Mouse (Mus musculus): ENCODE data around the gene Gm48552.

Gm48552 gene

GRCm38 (mm10) chr10:81430141-81430830 lies 41.5 kb downstream of the Gm48552 start:
- H3K27me3 ChIP-seq (ENCODE audit: control insufficient read depth, insufficient read depth, low read length, poor library complexity, severe bottlenecking) = peaks cover 2% of the 10 kb centered on the region; the same call in 1 of the 2 replicates
- H3K36me3 ChIP-seq (ENCODE audit: control insufficient read depth, insufficient read depth, low read length, poor library complexity, severe bottlenecking) = no peaks in the 10 kb centered on the region
- peak; percentile 83 for DNase-seq (ENCODE audit: low read depth, low spot score)

GRCm38 (mm10) chr10:81430831-81431525 lies 42.2 kb downstream of the Gm48552 start:
- H3K36me3 ChIP-seq (ENCODE audit: control insufficient read depth, insufficient read depth, low read length, poor library complexity, severe bottlenecking) = no peaks in the 10 kb centered on the region
- peak; percentile 62 for DNase-seq (ENCODE audit: low read depth, low spot score)
- H3K27me3 ChIP-seq (ENCODE audit: control insufficient read depth, insufficient read depth, low read length, poor library complexity, severe bottlenecking) = peaks cover 2% of the 10 kb centered on the region; the same call in 1 of the 2 replicates

DNA sequence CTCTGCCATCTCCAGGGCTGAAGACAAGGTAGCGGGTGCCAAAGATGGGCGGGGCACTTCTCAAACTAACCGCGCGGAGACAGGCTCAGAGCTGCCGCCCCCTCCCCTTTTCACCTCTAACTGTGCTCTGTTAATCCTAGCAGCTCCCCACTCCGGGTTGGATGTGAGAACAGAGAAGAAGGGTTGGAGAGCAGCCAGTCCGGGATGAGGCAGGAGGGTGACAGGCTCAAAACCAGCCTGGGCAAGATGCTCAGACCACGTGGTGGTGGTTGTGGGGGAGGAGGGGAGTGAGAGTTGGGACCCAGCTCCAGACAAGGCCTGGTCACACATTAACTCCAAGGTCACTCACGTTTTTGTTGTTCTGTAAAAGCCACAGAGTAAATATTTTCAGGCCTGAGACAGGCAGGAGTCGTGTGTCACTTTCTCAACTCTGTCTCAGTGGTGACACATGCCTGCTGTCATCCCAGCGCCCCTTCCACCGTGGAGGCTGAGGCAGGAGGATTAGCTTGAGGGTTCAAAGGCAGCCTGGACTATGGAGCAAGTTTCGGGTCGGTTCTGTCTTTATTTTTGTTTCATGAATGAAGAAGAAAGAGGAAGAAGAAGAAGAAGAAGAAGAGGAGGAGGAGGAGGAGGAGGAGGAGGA lies 42.8 kb downstream of the Gm48552 start:
- H3K27me3 ChIP-seq (ENCODE audit: control insufficient read depth, insufficient read depth, low read length, poor library complexity, severe bottlenecking) = peaks cover 1% of the 10 kb centered on the region; the same call in 1 of the 2 replicates
- peak; percentile 31 for DNase-seq (ENCODE audit: low read depth, low spot score)
- no peaks in the 10 kb centered on the region for H3K36me3 ChIP-seq (ENCODE audit: control insufficient read depth, insufficient read depth, low read length, poor library complexity, severe bottlenecking)

DNA sequence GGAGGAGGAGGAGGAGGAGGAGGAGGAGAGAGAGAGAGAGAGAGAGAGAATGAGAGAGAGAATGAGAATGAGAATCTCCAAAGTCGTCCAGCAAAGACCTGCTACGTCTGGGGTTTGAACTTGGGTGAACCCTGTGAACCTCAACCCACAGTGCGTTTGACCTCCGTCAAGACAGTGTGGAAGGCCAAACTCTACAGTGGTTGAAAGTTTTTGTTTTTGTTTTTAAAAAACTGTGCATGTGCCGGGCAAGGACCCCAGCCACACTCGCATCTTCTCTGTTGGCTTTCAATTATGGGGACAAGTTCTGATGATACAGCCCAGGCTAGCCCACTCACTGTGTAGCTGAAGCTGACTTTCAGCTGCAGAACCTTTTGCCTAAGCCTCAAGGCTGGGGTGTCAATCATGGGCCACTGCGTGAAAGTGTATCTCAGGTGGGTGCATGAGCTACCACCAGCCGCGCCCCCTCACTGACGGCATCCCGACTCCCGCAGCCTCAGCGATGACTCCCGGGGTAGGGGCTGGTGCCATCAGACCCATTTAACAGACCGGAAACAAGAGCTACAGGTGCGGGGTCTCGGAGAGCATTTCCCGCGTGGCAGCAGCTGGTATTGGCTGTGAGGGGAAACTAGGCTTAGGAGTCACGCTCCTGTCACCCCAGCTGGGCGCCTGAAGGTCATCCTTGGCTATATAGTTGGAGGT lies 43.5 kb downstream of the Gm48552 start:
- no peak for DNase-seq (ENCODE audit: low read depth, low spot score)

DNA sequence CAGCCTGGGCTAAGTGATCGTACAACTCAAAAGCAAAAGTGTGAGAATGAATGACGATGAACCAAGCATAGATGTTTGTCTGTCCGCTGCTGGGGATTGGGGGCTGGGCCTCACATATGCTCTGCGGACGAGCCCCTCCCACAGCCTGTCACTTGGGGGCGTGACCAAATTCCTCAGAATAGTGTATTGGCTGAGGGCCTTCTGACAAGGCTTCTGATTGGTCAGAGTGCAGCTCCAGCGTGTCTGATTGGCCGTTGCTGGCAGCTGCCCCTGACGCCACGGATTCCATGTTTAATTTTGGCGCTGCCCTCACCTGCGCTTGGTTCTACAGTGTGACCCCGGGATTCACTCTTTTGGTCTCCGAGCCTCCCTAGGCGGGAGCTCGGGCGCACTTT lies 44.1 kb downstream of the Gm48552 start:
- no peaks in the 10 kb centered on the region for H3K36me3 ChIP-seq (ENCODE audit: control insufficient read depth, insufficient read depth, low read length, poor library complexity, severe bottlenecking)
- no peaks in the 10 kb centered on the region for H3K27me3 ChIP-seq (ENCODE audit: control insufficient read depth, insufficient read depth, low read length, poor library complexity, severe bottlenecking)
- peak; percentile 97 for DNase-seq (ENCODE audit: low read depth, low spot score)

More for the DNA sequence above, 43.5 kb downstream of the Gm48552 start:
- Histone ChIP-seq H3K27me3 (ENCODE audit: control insufficient read depth, insufficient read depth, low read length, poor library complexity, severe bottlenecking) (no peaks in the 10 kb centered on the region), H3K36me3 (ENCODE audit: control insufficient read depth, insufficient read depth, low read length, poor library complexity, severe bottlenecking) (no peaks in the 10 kb centered on the region)

DNA sequence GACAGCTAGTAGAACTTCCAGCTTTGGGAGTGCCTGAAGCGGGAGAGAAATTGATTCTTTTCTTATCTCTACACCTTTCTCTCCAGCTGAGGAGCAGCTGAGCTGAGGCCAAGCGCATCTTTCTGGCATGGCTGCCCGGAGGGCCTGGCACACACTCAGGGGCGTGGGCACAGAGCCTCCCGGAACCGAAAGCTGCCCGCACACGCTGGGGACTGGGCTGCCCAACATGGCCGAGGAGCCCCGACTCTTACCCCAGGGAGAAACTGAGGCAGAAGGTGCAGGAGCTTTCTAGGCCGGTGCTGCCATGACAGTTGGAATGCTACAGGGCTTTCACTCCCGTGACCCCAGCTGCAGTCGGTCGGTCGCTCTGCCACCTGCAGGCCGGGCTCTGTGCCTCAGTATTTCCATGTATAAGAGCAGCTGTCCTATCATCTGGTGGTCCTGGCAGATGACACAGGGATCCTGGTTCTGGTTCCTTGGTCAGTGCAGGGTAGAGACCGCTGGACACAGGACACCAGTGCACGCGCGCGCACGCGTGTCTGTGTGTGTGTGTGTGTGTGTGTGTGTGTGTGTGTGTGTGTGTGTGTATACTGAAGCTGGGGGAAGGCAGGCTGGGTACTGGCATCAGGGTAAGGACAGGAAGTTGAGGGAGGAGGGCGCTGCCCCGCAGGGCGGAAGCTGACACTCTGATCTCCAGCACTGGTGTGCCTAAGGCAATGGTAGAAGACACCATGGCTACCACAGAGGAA lies 44.9 kb downstream of the Gm48552 start:
- DNase-seq (ENCODE audit: low read depth, low spot score) = peak; percentile 77
- Histone ChIP-seq H3K36me3 (ENCODE audit: control insufficient read depth, insufficient read depth, low read length, poor library complexity, severe bottlenecking) (no peaks in the 10 kb centered on the region), H3K27me3 (ENCODE audit: control insufficient read depth, insufficient read depth, low read length, poor library complexity, severe bottlenecking) (no peaks in the 10 kb centered on the region)

DNA sequence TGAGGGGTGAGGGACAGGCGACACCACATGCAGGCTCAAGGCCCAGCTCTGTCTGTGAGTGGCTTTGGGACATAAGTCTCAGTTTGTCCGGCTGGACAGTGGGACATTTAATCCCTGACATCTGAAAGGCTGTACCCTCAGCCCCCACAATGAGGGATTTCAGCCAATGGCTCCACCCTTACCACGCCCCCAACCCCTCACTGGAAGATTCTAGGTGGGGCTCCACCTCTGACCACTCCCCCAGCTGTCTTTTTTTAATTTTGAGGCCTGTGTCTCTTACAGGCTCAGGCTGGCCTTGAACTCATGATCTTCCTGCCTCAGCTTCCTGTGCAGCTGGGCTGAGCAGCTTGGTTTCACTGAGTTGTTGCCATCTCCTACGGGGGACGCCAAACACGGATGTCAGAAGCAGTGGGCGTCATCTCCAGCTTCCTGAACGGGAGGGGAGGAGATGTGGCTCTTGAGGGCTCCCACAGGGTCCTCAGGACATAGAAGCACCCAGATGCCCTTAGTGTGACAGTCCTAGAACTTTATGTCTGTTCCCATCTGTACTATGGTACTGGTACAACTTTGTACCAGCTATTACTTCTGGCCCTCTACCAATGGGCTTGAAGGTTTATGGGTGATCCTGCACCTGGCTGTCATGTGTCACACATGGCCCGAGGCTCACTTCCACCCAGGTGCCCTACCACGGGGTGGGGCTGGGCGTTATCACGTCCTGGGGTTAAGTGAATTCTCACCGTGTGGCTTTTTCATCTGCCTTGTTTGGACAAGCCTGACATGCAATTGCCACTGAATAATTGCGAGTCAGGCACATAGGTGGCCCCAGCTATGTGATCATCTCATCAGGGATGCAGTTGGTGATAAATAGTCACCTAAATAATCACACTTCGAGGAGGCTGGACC lies 45.8 kb downstream of the Gm48552 start:
- peak; percentile 53 for DNase-seq (ENCODE audit: low read depth, low spot score)
- no peaks in the 10 kb centered on the region for H3K27me3 ChIP-seq (ENCODE audit: control insufficient read depth, insufficient read depth, low read length, poor library complexity, severe bottlenecking)
- H3K36me3 ChIP-seq (ENCODE audit: control insufficient read depth, insufficient read depth, low read length, poor library complexity, severe bottlenecking) = no peaks in the 10 kb centered on the region

- Histone ChIP-seq H3K36me3 (ENCODE audit: control insufficient read depth, insufficient read depth, low read length, poor library complexity, severe bottlenecking) (no peaks in the 10 kb centered on the region), H3K27me3 (ENCODE audit: control insufficient read depth, insufficient read depth, low read length, poor library complexity, severe bottlenecking) (no peaks in the 10 kb centered on the region)
- DNase-seq (ENCODE audit: low read depth, low spot score) = no peak
These were observed 46.6 kb downstream of the Gm48552 start for GRCm38 (mm10) chr10:81435436-81435835.

All from splenic B cell, adult 2 months (primary cell).